Mouse (Mus musculus) adrenal gland, adult 2 months (tissue): ENCODE measurements around the gene Stx8. TPM values are rescaled to one million over a fixed set of nuclear protein-coding genes. Genes with fewer than 3 reads are reported as not detected.

Experiments
- DNase-seq: peaks from one replicate; pipeline ENCODE4 v3.0.0; 2021
- long read RNA-seq: library from polyadenylated mRNA; stranded (forward); transcript quantifications from one replicate; pipeline ENCODE4 v2.0.0, GENCODE M21; 2021
- polyA plus RNA-seq: library from polyadenylated mRNA; depleted of rRNA; stranded (reverse); fragments of >200 nt; gene quantifications from 2 replicates; pipeline ENCODE4 v1.2.3, GENCODE M21; 2012; rRNA removed
- total RNA-seq, 2 experiments: library from RNA; stranded (reverse); gene quantifications; 2 replicates each; pipeline ENCODE4 v1.2.3; 2021

The Stx8 gene
- total RNA-seq (10 to 100 TPM; 28.5 to 36.1 TPM), polyA plus RNA-seq (1.1 and 2.2 TPM in 2 replicates)
- long read RNA-seq, full-length matches to known transcripts = 28 of 29 reads
- long read RNA-seq, partial matches to known transcripts = 0 of 29 reads
- long read RNA-seq, other reads (novel, unspliced or antisense) = 1 of 29 reads

DNA sequence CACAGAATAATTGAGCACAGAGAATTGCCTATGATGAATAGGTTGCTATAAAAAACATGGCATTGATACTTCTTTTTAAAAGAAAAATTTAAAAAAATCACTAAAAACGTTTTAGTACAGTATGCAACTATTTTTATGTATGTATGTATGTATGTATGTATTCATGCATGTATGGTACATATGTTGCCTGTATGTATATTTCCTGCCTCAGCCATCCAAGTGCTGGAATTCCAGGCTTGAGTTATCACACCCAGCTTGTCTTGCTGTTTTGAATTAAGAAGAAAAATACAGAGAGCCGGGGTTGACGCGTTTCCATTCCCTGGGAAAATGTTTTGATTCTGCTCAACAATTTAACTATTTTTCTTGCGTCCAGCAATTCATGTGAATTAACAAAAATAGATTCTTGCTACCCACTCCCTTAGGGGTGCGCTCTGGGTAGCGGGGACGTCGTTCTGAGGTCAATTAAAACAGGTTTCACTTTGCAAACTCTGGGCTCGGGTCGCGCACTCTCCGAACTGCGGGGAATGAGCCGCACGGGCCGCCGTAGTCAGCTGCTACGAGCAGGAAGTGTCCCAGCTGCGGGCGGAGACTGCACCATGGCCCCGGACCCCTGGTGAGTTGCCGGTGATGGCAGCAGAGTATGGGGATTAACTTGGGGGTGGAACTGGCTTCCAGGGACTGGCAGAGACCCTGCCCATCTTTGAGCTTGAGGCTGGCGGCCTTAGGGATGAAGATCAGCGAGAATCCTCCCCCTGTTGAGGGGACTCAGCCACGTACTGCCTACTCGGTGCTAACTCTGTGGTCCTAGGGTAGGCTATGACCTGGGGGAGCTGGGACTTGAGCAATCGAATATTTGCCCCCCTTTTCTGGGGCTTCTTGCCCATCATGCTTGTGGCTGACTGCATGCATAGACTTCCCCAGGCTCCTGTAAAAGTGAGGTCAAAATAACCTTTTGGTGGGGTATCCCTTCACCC, at the start of gene Stx8:
Gene Stx8 (plus strand): TSS at position 289 of the 974 bp plus-strand sequence.
- peak; percentile 95 for DNase-seq

DNA sequence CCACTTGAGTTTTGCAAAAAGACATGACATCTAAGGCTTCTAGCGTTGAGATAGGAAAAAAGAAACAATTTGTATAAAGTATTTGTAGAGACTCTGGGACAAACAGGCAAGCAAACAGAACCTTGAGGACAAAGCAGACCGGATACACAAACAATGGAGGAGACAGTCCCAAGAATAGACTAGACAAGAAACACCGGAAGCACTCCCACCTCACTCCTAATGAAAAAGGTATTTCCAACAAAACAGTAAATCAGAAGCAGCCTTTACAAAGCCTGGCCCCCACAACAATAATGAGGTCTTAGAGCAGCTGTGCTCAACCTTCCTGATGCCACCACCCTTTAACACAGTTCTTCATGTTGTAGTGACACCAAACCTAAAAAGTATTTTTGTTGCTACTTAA, 48.9 kb upstream of the Stx8 start:
- DNase-seq = no peak

DNA sequence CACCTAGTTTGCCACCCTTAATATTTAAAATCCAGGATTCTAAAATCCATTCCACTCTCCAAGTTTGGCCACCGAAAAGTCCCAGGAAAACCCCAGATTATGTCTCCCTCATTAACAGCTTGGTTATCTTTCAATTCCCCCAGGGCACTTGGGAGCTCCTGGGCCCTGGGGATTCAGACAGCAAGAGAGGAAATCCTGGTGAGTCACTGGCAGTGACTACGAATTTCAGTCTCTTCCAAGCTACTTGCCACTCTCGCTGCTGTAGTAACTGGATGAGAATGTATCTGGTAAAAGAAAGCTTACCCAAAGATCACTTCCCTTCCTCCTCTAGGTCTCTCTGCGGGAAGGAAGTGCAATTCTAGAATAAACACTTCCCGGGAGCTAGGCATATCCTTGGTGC, 46.4 kb upstream of the Stx8 start:
- DNase-seq = peak; percentile 36

DNA sequence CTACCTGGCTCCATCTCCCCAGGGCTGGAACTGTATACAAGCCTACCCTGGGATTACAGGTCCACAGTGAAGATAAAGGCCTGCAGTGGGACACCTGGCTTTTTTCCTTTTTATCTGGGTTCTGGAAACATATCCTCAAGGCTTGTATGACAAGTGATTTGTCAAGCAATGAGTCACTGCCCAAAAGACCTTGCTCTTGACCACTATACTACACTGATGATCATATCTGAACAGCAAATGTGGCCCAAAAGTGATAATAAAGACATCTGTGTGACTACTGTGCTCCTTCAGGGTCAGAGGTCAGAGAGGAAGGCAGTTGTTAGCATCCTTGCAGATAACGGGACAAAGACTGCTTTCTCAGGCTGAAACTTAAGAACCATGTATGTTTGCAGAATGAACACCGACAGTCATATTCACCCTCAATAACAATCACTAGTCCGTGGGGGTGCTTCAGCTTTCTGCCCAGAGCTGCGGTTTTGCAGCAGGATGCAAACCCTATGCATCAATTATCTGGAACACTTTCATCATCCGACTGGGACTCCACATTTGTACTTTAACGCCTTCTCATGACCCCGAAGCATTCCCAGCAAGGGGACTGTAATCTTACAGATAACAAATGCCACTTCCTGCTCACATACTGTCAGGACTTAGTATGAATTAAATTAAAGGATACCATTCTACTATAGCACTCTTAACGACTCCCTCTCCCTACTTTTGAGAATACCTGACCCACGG, 45.6 kb upstream of the Stx8 start:
- DNase-seq = peak; percentile 58

DNA sequence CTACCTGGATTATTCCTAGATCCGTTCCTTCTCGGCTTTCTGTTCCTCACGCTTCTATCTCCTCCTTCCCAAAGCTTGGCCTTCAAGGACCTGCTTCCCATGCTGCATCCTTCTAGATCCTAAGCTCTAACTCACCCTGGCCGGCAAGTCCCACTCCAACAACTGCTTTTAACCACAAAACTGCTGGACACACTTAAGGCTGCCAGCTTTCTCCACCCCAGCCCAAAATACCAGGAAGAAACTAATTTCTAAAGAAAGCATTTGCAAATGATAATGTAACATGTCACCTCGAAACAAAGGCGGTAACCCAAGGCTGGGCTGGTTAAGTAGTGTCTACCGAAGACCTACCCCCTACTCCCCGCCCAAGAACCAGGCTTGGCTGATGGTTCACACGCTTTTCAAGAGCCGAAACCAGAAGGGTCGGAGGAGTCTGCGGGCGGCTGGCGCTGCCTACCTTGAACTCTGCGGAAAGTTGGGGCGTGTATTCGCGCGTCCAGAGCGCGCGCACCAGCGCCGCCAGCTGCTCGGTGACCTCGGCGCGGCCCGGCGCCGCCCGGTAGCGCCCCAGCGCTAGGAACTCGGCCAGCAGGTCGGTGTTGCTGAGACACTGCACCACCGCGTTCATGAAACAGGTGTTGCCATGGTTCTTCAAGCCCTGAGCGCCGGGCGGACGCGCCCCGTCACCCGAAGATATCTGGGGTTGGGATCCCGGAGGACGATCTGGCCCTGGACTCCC, 44.7 kb upstream of the Stx8 start:
- peak; percentile 64 for DNase-seq

DNA sequence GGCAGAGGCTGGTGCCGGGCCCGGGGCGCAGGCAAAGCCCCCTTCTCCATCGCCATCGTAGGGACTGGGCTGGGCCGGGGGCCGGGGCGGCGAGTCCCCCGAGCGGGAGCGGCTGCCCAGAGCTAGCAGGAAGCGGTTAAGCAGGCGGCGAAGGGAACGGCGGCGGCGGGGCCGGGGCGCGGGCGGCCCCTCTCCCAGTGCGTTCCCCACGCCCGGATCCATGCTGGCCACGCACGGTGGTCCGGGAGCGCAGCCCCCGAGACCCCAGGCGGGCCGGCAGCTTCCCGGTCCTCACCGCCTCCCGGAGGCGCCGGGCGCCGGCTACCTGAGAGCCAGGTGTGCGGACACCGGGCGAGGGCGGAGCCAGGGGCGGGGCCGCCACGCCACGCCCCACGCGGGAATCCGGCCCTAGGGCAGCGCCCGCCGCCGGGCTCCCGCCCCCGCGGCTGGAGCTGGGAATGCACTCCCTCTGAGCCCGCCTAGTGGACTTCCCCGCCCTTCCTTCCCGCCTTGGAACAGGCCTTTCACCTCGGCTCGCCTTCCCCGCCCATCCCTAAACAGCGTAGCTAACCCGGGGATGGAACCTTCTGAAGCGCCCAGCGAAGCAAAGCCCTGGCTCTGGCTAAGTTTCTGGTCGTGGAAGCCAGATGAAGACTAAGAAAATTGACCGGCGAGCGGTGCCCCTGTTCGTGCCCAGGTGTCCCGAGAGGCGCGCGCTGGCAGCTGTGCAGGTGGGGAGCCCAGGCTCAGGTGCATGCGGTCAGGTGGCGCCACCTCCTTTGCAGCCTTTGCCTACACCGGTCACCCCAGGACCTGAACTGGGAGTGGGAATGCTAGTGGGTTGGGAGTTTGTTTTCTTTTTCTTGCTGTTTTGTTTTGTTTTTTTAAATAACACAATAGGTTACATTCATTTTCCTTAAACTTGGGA, 43.9 kb upstream of the Stx8 start, which contains the start of gene Usp43:
Gene Usp43 (minus strand): TSS at position 327 of the 928 bp plus-strand sequence.
- peak; percentile 78 for DNase-seq

DNA sequence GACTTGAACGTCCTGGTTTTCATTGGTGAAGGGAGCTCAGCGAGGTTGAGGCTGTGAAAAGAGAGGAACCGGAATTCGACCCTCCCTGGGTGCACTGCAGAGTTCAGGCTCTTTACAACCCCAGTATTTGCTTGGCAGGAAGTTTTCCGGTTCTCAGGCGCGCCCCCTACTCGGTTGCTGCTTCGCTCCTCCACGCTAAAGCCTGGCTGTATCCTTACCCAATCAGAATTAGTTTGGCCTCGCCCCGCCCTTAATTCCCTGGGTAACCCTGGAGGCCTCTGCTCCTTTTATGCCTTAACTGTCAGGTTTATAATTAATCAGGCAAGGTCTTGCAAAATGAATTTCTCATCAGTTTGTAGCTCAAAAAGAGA, 43.3 kb upstream of the Stx8 start:
- DNase-seq = peak; percentile 79

DNA sequence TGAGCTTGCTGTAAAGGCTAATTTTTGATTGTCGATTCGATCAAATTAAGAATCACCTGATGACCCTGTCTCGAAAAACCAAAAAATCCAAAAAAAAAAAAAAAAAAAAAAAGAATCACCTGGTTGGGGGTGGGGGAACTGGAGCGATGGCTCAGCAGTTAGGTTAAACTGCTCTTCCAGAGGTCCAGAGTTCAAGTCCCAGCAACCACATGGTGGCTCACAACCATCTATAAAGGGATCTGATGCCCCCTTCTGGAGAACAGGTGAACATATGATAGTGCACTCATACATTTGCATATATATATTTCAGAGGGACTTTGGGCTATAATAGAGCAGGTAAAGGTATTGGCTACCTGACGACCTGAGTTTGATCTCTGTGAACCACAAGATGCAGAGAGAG, 42.3 kb upstream of the Stx8 start:
- DNase-seq = no peak

DNA sequence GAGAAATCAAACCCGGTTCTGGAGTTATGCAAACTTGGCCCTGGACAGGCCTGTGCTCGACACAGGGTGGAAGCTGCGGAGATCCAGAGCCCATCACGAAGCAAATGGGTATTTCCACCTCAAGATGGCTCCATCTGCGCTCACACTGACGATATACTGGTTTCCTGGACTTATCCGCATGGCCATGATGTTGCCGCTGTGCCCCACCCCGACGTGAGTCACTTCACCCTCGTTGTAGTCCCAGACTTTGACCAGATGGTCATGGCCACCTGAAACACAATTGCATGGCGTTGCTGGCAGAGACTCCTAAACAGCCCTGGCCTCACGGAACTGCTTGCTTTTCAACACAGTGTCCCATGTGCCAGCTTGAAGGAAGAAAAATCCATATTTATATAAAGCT, 41.0 kb upstream of the Stx8 start:
- DNase-seq = no peak

DNA sequence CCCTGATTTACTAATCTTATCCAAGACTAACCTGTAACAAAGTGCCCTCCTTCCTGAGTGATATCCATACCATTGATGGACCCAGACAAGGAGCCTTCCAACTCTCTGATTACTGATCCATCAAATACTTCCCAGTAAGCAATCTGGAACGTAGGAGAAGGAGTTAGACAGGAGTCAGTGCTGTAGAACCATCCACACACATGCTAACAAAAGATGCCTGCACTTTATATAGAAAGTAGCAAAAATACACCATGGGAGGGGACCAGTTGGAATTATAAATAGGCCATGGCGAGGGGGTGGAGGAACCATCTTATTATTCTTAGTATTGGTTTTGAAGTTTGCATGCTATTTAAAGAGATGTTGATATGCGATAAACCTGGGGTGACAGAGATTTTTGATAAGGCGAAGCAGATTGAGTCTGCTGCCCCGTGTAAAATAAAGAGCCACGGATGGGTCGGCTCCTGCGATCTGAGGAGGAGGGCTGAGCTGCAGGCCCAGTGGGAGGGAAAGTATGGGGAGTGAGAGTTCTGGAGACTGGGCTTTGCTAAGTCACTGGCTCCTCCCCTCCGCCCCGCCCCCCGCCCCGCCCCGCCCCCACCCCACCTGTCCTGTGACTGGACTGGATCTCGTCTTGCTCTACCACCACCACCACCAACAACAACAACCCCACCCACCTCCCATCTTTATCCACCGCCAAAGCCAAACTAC, 39.5 kb upstream of the Stx8 start:
- no peak for DNase-seq

DNA sequence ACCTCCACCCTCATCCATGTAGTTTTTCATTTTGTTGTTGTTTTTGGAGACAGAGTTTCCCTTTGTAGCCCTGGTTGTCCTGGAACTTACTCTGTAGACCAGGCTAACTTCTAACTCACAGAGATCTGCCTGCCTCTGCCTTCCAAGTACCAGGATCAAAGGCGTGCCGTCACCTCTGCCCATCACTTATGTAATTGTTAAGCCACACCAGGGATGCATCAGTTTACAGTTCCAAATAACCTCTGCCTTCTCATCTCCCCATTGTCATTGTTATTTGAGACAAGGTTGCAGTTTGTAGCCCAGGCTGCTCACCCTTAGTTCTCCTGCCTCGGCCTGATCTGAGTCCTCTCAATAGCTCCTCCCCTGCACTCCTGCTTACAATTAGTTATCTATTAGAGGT, 33.8 kb upstream of the Stx8 start:
- DNase-seq = no peak

DNA sequence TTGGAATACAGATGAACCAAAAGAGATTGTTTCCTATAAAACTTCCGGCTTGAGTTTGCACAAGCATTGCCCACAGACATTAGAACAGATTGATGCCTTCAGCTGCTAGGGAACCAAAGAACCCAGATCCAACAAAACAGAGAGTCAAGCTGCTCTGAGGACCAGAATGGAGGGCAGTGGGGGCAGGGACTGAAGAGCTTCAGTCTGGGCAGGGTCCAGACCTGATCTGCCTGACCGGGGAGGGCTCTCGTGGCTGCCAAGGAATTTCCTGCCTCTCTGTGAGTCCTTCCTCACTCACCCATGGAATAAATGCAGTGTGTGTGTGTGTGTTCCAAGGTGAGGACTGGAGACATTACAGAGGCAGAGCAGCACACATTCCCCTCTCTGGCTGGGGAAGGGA, 17.8 kb upstream of the Stx8 start:
- no peak for DNase-seq

DNA sequence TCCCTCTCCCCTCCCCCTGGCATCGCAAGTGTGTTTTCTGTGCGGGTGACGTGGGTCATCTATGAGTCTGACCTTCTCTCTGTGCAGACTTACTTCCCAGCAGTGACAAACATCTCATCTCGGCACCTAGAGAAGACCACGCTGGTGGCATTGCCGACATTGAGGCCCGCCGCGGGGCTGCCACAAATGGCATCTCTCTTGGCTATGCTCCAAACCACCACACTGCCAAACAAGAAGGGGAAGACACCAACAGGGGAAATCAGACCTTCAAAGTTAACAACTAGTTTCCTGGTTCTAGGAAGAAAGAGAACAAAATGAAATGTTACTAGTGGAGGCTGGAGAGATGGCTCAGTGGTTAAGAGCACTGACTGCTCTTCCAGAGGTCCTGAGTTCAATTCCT, 16.5 kb upstream of the Stx8 start:
- no peak for DNase-seq

DNA sequence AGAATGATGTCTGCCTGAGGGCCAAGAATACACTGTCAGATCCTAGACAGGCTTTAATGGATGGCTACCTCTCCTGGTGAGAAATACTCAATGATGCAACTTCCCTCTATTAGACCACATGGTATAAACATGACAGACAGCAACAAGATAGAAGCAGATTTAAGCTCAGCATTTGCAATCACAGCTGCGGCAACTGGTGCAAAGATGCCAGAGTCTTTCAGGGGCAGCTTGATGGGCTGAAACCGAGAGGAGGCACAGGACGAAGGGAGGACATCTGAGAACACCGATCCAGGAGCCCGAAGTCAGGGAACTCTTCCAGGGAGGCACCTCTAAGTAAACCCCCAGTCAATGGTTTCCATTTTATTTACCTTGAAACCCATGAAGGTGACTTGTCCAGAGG, 12.4 kb upstream of the Stx8 start:
- DNase-seq = no peak

DNA sequence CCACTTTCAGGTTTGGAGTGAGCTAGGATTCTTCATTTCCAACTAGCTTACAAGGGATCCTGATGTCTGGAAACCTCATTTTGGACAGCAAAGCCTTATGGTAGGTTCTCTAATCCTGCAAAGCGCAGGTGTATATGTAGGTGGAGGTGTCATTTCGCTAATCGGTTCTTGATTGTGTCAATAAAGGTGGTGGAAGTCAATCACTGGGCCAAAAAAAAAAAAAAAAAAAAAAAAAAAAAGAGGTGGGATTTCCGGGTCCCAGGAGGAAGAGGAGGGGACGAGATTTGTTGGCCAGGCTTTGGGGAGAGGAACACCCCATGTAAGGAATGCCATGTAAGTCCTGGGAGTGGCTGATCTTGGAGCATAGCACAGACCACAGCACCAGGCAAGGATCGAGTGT, 11.6 kb upstream of the Stx8 start:
- DNase-seq = no peak

DNA sequence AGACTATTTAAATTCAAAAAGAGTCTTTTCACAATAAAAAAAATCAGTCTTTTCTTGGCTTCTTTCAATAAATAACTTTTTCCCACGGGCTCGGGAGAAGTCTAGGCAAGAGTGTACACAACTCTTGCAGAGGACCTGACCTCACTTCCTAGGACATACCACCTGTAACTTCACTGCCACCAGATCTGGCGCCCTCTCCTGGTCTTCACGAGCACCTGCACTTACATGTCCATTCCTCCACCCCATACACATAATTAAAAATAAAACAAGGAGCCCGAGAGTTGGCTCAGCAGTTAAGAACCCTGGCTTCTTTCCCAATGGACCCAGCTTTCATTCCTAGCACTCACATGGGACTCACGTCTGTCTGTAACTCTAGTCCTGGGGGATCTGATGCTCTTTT, 1.9 kb upstream of the Stx8 start:
- no peak for DNase-seq

DNA sequence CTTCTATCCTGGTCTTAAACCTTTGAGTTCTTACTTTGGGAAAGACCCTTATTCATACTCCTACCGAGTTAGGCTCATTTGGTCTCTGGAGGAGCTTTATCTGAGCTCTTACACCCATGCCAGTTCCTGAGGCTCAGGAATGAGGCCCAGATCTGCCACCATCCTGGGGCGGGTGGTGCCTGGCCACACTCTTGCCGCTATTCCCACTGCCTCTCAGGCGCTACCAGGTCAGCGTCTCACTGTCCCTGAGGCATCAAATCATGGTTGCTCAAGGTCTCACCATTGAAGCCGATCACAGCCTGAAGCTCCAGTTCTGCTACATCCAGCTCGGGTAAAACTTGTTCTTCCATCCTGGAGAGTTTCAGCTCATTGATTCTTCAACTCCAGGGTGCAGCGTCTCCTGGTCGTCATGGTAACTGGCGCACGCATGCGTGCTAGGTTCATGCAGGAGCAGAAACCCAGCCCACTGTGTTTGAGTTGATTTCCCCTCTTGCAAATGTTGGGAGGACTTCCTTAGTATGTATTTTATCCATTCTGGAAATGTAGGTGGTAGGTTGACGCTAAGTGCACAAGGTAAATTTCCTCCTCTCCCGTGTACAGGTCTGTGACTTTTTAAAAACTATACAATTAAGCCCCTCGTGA, 630 bp upstream of the Stx8 start, which contains the start of gene Cfap52:
Gene Cfap52 (minus strand): TSS at position 410 of the 642 bp plus-strand sequence.
- peak; percentile 89 for DNase-seq

DNA sequence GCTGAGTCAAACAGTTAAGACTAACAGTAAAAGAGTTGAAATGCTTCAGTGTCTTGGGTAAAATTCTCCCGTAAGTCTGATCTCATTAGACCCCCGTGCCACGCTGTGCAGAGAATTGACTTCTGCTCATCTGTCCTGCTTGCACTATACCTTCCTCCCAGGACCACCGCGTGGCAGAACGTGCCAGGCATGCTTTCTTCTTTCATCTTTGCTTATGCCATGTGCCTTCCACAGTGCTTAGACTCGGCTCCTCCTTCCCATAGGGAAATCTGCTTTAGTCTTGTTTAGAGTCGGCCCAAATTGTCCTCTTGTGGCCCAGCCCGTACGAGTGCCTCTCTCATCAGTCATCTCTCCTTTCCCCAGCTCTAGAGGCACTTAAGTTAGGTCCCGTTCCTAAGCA, 1.8 kb downstream of the Stx8 start:
- DNase-seq = no peak

DNA sequence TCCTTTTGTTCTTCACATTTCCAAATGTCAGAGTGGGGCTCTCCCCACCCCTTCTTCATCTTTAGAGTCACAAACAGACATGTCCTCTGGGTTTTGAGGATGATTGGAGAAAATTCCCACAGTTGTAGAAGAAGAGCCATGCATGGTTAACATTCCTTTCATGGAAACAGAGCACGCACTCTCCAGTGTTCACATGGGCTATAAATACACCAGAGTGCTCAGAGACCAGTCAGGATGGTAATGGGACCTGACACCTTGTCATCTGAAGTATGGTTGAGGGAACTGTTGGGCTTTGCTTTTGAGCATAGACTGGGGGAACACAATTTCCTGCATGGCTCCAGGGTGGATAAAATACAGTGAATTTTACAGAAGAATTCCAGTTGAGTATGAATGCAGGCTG, 6.6 kb downstream of the Stx8 start:
- no peak for DNase-seq

DNA sequence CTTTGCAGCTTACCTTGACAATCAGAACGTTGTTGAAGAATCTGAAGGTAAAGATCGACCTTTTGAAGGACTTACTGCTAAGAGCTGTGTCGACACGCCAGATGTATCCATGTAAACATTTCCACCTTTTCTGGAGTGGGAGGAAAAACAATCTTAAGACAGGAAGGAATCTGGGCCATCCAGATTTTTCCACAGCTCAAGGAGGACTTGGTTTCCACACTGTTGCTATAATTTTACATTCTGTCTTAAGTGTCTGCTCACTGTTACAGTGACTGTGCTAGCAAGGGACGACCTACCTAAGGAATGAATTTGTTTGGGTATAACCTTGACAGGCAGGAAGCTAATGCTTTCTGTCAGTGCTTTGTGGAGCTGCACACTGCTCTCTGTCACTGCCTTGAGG, 7.2 kb downstream of the Stx8 start:
- DNase-seq = no peak
